Mouse (Mus musculus): Measurements from ENCODE around the gene Fut11. TPM values are rescaled to one million over a fixed set of nuclear protein-coding genes. Genes with fewer than 3 reads are reported as not detected.

The Fut11 gene
- polyA plus RNA-seq, 3 experiments from 2014 or later, result 4.9 to 6.5 (median 6.3) TPM

Other genes with a start within 250 kb of the Fut11 start
- not detected for gene Cfap70, start 242.7 kb upstream of the Fut11 start, polyA plus RNA-seq (2017; shearing (Covaris generic))
- 10 to 100 TPM; 63.4 to 98.4 (median 72.4) TPM for gene Anxa7, start 214.8 kb upstream of the Fut11 start, polyA plus RNA-seq (2017; shearing (Covaris generic))
- 1 to 10 TPM; 1.0 to 3.2 (median 1.9) TPM for gene Mss51, start 198.1 kb upstream of the Fut11 start, polyA plus RNA-seq (2017; shearing (Covaris generic))
- gene Ppp3cb, start 148.4 kb upstream of the Fut11 start, polyA plus RNA-seq (2017; shearing (Covaris generic)), result 10 to 100 TPM; 26.8 to 45.7 (median 42.5) TPM
- 1 to 10 TPM; 1.6 to 2.6 (median 1.7) TPM for gene Usp54, start 53.9 kb upstream of the Fut11 start, polyA plus RNA-seq (2017; shearing (Covaris generic))
- not detected for gene Myoz1, start 38.4 kb upstream of the Fut11 start, polyA plus RNA-seq (2017; shearing (Covaris generic))
- not detected for gene Synpo2l, start 26.6 kb upstream of the Fut11 start, polyA plus RNA-seq (2017; shearing (Covaris generic))
- gene Sec24c, start 20.7 kb upstream of the Fut11 start, polyA plus RNA-seq (2017; shearing (Covaris generic)), result 100 to 1,000 TPM in 2 of 3 experiments, 10 to 100 TPM in 1; 99.7 to 119 (median 115) TPM
- 100 to 1,000 TPM; 136 to 163 (median 137) TPM for gene Chchd1, start 8.0 kb downstream of the Fut11 start, polyA plus RNA-seq (2017; shearing (Covaris generic))
- 10 to 100 TPM; 16.0 to 25.9 (median 24.3) TPM for gene Zswim8, start 12.6 kb downstream of the Fut11 start, polyA plus RNA-seq (2017; shearing (Covaris generic))
- gene Ndst2, start 39.6 kb downstream of the Fut11 start, polyA plus RNA-seq (2017; shearing (Covaris generic)), result 10 to 100 TPM in 2 of 3 experiments, 1 to 10 TPM in 1; 7.4 to 14.6 (median 12.3) TPM
- 10 to 100 TPM; 30.7 to 50.9 (median 31.6) TPM for gene Camk2g, start 99.1 kb downstream of the Fut11 start, polyA plus RNA-seq (2017; shearing (Covaris generic))
- under 1 TPM in 1 of 3 experiments, not detected in 2; 0.41 TPM for gene Plau, start 141.7 kb downstream of the Fut11 start, polyA plus RNA-seq (2017; shearing (Covaris generic))
- 1 to 10 TPM; 1.1 to 2.8 (median 1.6) TPM for gene Vcl, start 234.4 kb downstream of the Fut11 start, polyA plus RNA-seq (2017; shearing (Covaris generic))

All from inflammation-experienced regulatory T-cells, adult 6 months (primary cell).